Mouse (Mus musculus) erythroblast, adult 5-6 weeks (primary cell): Measurements from ENCODE around the gene Oasl1. TPM values are rescaled to one million over a fixed set of nuclear protein-coding genes. Genes with fewer than 3 reads are reported as not detected.
A peak's percentile ranks its signal among the peaks of the same experiment; 100 is the strongest.

Source experiments
- ATAC-seq: replicated peaks from 2 replicates; pipeline ENCODE4 v1.8.0; 2016; ENCODE audit warnings: moderate number of reproducible peaks, mild to moderate bottlenecking, moderate TSS enrichment, inconsistent platforms; ENCODE audit not compliant: poor library complexity, low FRiP score, severe bottlenecking
- total RNA-seq, 2 experiments: library from RNA; stranded (forward) in 1 of 2; stranded (reverse) in 1 of 2; fragments of 150-400 nt in 1 of 2; fragments of 200-764, 138-1000 nt in 1 of 2; gene quantifications; 2 replicates each; pipeline versions ENCODE4 v1.2.3 to v1.2.4; 2015 to 2017; ENCODE audit warnings: low replicate concordance in 2 of 2

Oasl1 gene
- total RNA-seq, 2 experiments from 2014 or later: 3.7 to 4.8 TPM

DNA sequence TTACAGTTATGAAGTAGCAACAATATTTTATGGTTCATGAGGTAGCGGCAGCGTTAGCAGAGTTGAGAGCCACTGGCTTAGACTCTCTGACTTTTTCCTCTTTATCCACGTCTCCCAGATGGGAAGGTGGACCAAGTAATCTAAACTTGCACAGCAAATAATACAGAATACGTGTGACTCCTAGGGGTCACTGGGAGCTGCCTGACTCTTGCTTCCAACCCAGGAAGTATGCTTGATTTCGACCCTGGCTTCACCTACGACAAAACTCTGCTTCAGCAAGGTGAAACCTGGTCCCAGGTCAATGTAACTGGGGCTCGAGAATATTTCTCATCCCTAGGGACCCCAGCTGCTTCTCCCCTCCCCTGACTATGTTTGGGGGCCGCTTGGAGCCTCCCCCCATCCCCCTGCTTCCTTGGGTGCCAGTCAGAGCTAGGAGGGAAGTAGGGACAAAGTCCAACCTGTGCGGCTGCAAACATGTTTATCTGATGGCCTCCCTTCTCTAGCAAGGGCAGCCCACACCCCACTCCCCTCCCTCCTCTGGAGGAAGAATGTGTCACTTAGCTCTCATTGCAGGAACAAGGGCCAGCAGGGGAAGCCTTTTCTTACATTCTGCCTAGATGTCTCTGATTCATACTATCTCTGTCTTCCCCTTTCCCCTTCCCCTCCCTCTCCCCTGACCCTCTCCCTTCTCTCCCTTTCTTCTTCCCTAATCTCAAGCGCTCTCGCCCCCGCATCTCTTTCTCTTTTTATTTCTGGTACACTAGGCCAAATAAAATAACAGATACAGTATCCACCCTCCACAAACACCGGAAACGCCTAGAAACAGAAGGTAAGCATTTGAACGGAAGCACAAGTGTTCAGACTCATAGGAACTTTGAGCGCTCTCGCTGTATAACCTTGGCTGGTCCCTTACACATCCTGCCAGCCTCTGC, 42.2 kb downstream of the Oasl1 start:
- ATAC-seq: no peak

GRCm38 (mm10) chr5:114967523-114968268, 44.7 kb downstream of the Oasl1 start:
- ATAC-seq: no peak

DNA sequence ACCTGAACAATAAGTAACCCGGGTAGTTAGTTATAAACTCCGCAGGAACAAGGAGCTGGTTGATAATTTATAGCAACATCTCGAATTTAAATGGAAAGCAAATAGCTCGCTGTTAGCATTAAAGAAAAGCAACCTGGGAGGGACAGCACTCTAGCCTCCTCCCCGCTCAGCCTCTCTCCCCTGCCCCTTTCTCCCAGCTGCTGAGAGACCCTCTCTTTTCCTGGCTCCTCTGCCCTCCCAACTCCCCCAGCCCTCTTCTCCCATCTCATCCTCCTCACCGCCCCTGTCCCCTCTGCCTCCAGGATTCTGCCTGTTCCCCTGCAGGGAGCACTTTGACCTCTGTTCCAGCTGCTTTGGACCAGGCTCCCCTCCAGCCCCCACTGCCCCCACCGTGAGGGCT, 45.6 kb downstream of the Oasl1 start:
- no peak for ATAC-seq

DNA sequence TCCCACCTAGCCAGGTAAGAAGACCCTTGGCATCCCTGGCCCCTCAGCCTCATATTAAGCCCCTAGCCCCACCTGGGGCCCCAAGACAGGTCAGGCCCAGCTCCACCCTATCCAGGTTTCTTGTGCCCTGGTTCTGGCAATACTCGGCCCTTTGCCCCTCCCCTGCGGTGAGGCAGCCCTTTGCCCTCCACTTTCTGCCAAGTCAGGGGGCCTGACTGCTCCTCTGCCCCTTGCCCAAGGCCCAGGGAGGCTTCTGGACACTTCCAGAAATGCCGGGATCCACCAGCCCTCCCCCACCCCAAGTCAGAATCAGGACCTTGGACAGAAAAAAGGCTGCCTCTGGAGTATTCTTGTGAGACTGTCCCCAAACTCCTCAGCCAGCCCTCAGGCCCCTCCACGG, 46.0 kb downstream of the Oasl1 start:
- no peak for ATAC-seq

DNA sequence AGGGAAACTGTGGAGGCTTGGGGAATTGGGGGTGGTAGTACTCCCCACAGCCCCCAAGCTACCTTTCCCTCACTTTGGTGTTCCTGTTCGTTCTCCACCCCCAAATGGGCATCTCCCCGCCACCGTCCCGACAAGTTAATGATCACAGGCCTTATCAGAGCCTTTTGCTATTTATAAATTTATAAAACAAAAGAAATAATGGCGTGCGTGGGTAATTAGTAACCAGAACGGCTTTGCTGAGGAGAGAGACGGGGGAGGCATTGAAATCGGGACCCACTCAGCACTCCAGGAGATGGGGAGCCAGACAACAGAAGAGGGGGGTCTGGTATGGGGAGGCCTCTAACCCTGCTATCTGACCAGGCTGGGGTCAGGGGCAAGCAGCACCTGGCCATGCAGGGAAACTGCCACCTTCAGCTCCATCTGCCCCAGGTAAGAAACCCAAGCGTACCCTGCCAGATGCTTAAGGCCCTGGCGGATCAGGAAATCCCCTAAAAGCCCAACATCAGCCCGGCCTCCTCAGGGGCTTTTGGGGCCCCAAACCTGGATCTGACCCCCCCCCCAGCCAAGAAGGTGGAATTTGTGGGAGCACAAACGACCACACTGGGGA, 46.7 kb downstream of the Oasl1 start:
- no peak for ATAC-seq

- no peak for ATAC-seq
Observed at GRCm38 (mm10) chr5:114970824-114971227, 47.8 kb downstream of the Oasl1 start, which contains the start of gene Hnf1a. Gene Hnf1a, minus strand, starts transcription at chr5:114971094.

DNA sequence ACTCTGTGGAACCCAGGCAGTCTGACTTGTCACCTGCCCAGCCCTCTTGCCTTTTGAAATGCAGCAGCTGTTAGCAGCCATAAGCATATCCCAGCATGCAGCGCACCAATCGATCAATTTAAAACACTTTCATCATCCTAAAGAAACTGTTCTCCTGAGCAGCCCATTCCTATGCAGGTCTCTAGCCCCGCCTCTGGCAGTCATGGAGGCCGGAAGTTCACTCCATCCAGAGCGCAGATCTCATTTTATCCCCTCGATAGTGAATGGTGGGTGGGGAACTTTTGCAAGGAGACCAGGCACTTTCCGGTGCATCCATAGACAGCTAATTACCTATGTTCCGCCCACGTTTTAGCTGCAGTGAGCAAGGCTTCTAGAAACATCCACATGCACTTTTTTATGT, 49.2 kb downstream of the Oasl1 start:
- no peak for ATAC-seq

DNA sequence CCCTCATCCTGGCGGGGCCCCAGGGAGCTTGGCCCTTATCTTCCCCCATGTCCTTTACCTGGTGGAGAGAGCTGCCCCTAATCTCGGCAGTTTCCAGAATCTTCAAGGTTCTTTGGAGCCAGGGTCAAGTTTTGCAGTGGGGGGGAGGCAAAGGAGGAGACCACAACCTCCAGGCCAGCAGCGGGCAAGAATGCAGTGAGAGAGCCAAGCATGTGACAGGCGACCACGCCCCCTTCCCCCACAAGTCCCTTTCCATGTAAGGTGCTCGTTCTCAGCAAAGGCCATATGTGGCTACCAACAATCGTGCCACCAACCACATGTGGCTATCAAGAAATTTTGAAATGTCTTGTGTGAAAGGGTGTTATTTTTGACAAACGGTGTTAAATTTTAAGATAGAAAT, 50.1 kb downstream of the Oasl1 start:
- no peak for ATAC-seq

- ATAC-seq: no peak
Observed at GRCm38 (mm10) chr5:114976935-114977334, 53.9 kb downstream of the Oasl1 start.

- no peak for ATAC-seq
Observed at GRCm38 (mm10) chr5:114978473-114978872, 55.4 kb downstream of the Oasl1 start.

GRCm38 (mm10) chr5:114978888-114979249, 55.8 kb downstream of the Oasl1 start:
- ATAC-seq: peak; percentile 27

GRCm38 (mm10) chr5:114979250-114980121, 56.4 kb downstream of the Oasl1 start:
- ATAC-seq: peak; percentile 95

- ATAC-seq: peak; percentile 56
Observed at GRCm38 (mm10) chr5:114980122-114980748, 57.2 kb downstream of the Oasl1 start.

GRCm38 (mm10) chr5:114982001-114982400, 59.0 kb downstream of the Oasl1 start:
- no peak for ATAC-seq

DNA sequence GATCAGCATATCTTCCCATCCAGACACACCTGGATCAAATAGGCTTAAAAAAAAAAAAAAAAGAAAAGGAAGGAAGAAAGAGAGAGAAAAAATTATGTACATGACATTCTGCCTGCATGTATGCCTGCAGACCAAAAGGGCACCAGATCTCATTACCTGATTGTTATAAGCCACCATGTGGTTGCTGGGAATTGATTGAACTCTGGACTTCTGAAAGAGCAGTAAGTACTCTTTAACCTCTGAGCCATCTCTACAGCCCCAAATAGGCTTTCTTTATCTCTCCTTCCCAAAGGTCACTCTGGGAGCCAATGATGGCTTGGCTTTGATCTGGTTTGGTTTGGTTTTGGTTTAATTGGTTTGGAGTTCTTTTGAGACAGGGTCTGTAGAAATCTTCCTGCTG, 62.0 kb downstream of the Oasl1 start:
- no peak for ATAC-seq
